Mouse (Mus musculus): ENCODE measurements around the gene Ano8.

GRCm38 (mm10) chr8:71504349-71504748 lies 18.6 kb upstream of the Ano8 start:
- TF ChIP-seq CTCF (IDR thresholded peaks at IDR 0.05; ENCODE audit: low read depth) (no peak), EP300 (IDR thresholded peaks at IDR 0.05; ENCODE audit: low read depth) (no peak)
